Mouse (Mus musculus): ENCODE results near the gene Kif13a. TPM values are rescaled to one million over a fixed set of nuclear protein-coding genes. Genes with fewer than 3 reads are reported as not detected.

Kif13a gene
- total and polyA plus RNA-seq, 2 experiments from 2014 or later: 13.3 to 21.6 TPM

- no peaks in the 10 kb centered on the region for H3K27me3 ChIP-seq (ENCODE audit: insufficient read depth, low read length)
- H3K4me2 ChIP-seq (ENCODE audit: low read depth, low read length): peak overlapping the region; percentile 28
- ATAC-seq (0 out of 2 replicates have a peak, but pooled peaks have one; percentile 49), DNase-seq (ENCODE audit: low spot score) (peak; percentile 42)
- H3K27ac ChIP-seq: peak overlapping the region; percentile 32; the same call in 1 of the 2 replicates
- no peaks in the 10 kb centered on the region for H3K9me3 ChIP-seq (ENCODE audit: low read length)
- H3K9ac ChIP-seq (replicated peaks; ENCODE audit: low read length): no peak overlapping the region
- no peak overlapping the region for H3K4me3 ChIP-seq (ENCODE audit: low read length)
- H3K36me3 ChIP-seq (ENCODE audit: insufficient read depth, low read length): peaks cover 22% of the 10 kb centered on the region
- H3K4me1 ChIP-seq (ENCODE audit: insufficient read depth, low read length): peaks cover 4% of the 10 kb centered on the region; the same call in 1 of the 2 replicates
- 44% methylated on average over 8 of the region's 8 CpGs for WGBS
- peak; percentile 57 for TF ChIP-seq CTCF (IDR thresholded peaks at IDR 0.05; ENCODE audit: low read depth)
These were observed 110.4 kb downstream of the Kif13a start for GRCm38 (mm10) chr13:46819202-46819728.

GRCm38 (mm10) chr13:46818374-46818773 lies 111.3 kb downstream of the Kif13a start:
- Histone ChIP-seq H3K27ac (no peak overlapping the region), H3K9me3 (ENCODE audit: low read length) (no peaks in the 10 kb centered on the region), H3K4me1 (ENCODE audit: insufficient read depth, low read length) (peaks cover 4% of the 10 kb centered on the region; the same call in 1 of the 2 replicates), H3K27me3 (ENCODE audit: insufficient read depth, low read length) (no peaks in the 10 kb centered on the region), H3K9ac (replicated peaks; ENCODE audit: low read length) (no peak overlapping the region), H3K36me3 (ENCODE audit: insufficient read depth, low read length) (peaks cover 14% of the 10 kb centered on the region), H3K4me3 (ENCODE audit: low read length) (no peak overlapping the region), H3K4me2 (ENCODE audit: low read depth, low read length) (no peak overlapping the region)
- DNase-seq (ENCODE audit: low spot score) (no peak), ATAC-seq (no peak)
- TF ChIP-seq CTCF (IDR thresholded peaks at IDR 0.05; ENCODE audit: low read depth): no peak
- 81% methylated on average over 9 of the region's 9 CpGs for WGBS

GRCm38 (mm10) chr13:46812648-46813184 lies 117.0 kb downstream of the Kif13a start:
- no peaks in the 10 kb centered on the region for H3K27me3 ChIP-seq (ENCODE audit: insufficient read depth, low read length)
- 73% methylated on average over 15 of the region's 15 CpGs for WGBS
- no peaks in the 10 kb centered on the region for H3K4me1 ChIP-seq (ENCODE audit: insufficient read depth, low read length)
- no peaks in the 10 kb centered on the region for H3K9me3 ChIP-seq (ENCODE audit: low read length)
- no peak for TF ChIP-seq CTCF (IDR thresholded peaks at IDR 0.05; ENCODE audit: low read depth)
- H3K4me2 ChIP-seq (ENCODE audit: low read depth, low read length): no peak overlapping the region
- peak; percentile 25 for DNase-seq (ENCODE audit: low spot score)
- no peak overlapping the region for H3K27ac ChIP-seq
- H3K36me3 ChIP-seq (ENCODE audit: insufficient read depth, low read length): peaks cover 22% of the 10 kb centered on the region
- H3K4me3 ChIP-seq (ENCODE audit: low read length): no peak overlapping the region
- peak; percentile 66; the same call in 1 of the 2 replicates for ATAC-seq
- no peak overlapping the region for H3K9ac ChIP-seq (replicated peaks; ENCODE audit: low read length)

GRCm38 (mm10) chr13:46811696-46812095 lies 118.0 kb downstream of the Kif13a start:
- no peak for ATAC-seq
- Histone ChIP-seq H3K4me3 (ENCODE audit: low read length) (no peak overlapping the region), H3K4me2 (ENCODE audit: low read depth, low read length) (no peak overlapping the region), H3K9me3 (ENCODE audit: low read length) (no peaks in the 10 kb centered on the region), H3K9ac (replicated peaks; ENCODE audit: low read length) (no peak overlapping the region), H3K4me1 (ENCODE audit: insufficient read depth, low read length) (no peaks in the 10 kb centered on the region), H3K27me3 (ENCODE audit: insufficient read depth, low read length) (no peaks in the 10 kb centered on the region), H3K36me3 (ENCODE audit: insufficient read depth, low read length) (peaks cover 22% of the 10 kb centered on the region), H3K27ac (no peak overlapping the region)
- DNase-seq (ENCODE audit: low spot score): no peak
- 66% methylated on average over 9 of the region's 9 CpGs for WGBS
- TF ChIP-seq CTCF (IDR thresholded peaks at IDR 0.05; ENCODE audit: low read depth): no peak

GRCm38 (mm10) chr13:46810613-46811012 lies 119.1 kb downstream of the Kif13a start:
- no peak overlapping the region for H3K4me3 ChIP-seq (ENCODE audit: low read length)
- no peak for DNase-seq (ENCODE audit: low spot score)
- no peaks in the 10 kb centered on the region for H3K9me3 ChIP-seq (ENCODE audit: low read length)
- no peak overlapping the region for H3K27ac ChIP-seq
- no peak overlapping the region for H3K9ac ChIP-seq (replicated peaks; ENCODE audit: low read length)
- no peak for ATAC-seq
- 98% methylated on average over 17 of the region's 17 CpGs for whole genome bisulfite sequencing
- no peaks in the 10 kb centered on the region for H3K27me3 ChIP-seq (ENCODE audit: insufficient read depth, low read length)
- no peak for TF ChIP-seq CTCF (IDR thresholded peaks at IDR 0.05; ENCODE audit: low read depth)
- peaks cover 19% of the 10 kb centered on the region for H3K36me3 ChIP-seq (ENCODE audit: insufficient read depth, low read length)
- H3K4me1 ChIP-seq (ENCODE audit: insufficient read depth, low read length): no peaks in the 10 kb centered on the region
- no peak overlapping the region for H3K4me2 ChIP-seq (ENCODE audit: low read depth, low read length)

GRCm38 (mm10) chr13:46810098-46810497 lies 119.6 kb downstream of the Kif13a start:
- DNase-seq (ENCODE audit: low spot score) (peak; percentile 79), ATAC-seq (0 out of 2 replicates have a peak, but pooled peaks have one; percentile 63)
- H3K9me3 ChIP-seq (ENCODE audit: low read length): no peaks in the 10 kb centered on the region
- TF ChIP-seq CTCF (IDR thresholded peaks at IDR 0.05; ENCODE audit: low read depth): peak; percentile 72
- no peak overlapping the region for H3K4me2 ChIP-seq (ENCODE audit: low read depth, low read length)
- H3K36me3 ChIP-seq (ENCODE audit: insufficient read depth, low read length): peaks cover 17% of the 10 kb centered on the region
- no peak overlapping the region for H3K9ac ChIP-seq (replicated peaks; ENCODE audit: low read length)
- H3K4me3 ChIP-seq (ENCODE audit: low read length): no peak overlapping the region
- no peaks in the 10 kb centered on the region for H3K4me1 ChIP-seq (ENCODE audit: insufficient read depth, low read length)
- 92% methylated on average over 12 of the region's 12 CpGs for WGBS
- no peaks in the 10 kb centered on the region for H3K27me3 ChIP-seq (ENCODE audit: insufficient read depth, low read length)
- no peak overlapping the region for H3K27ac ChIP-seq

GRCm38 (mm10) chr13:46807901-46808300 lies 121.8 kb downstream of the Kif13a start:
- Histone ChIP-seq H3K4me1 (ENCODE audit: insufficient read depth, low read length) (no peaks in the 10 kb centered on the region), H3K36me3 (ENCODE audit: insufficient read depth, low read length) (peaks cover 8% of the 10 kb centered on the region; the same call in 1 of the 2 replicates), H3K9me3 (ENCODE audit: low read length) (no peaks in the 10 kb centered on the region), H3K27me3 (ENCODE audit: insufficient read depth, low read length) (no peaks in the 10 kb centered on the region), H3K4me3 (ENCODE audit: low read length) (no peak overlapping the region), H3K4me2 (ENCODE audit: low read depth, low read length) (no peak overlapping the region), H3K9ac (replicated peaks; ENCODE audit: low read length) (no peak overlapping the region), H3K27ac (no peak overlapping the region)
- DNase-seq (ENCODE audit: low spot score): no peak
- WGBS: 73% methylated on average over 11 of the region's 11 CpGs
- ATAC-seq: no peak
- no peak for TF ChIP-seq CTCF (IDR thresholded peaks at IDR 0.05; ENCODE audit: low read depth)

Data from hindbrain, postnatal 0 days (tissue).